8 mouse cellular contexts compared by ENCODE assay signal in the genomic region with DNA sequence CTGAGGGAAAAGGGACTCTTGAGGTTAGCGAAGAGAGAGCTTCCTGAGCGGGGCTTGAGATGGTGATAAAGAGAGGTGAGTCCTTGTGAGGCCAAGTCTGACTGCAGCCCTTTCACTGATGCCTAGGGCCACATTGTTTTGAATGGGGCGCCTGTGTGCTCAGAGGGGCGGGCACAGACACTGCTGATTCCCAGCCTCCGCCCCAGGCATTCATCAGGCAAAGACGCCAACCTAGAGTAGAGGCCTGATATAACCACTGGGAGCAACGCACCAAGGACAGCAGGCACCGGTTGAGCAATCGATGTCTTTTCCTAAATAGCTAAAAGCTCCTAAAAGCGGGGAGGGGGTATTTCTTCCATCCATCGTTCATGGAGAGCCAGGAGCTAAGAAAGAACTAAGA. TPM values are rescaled to one million over a fixed set of nuclear protein-coding genes. Genes with fewer than 3 reads are reported as not detected.
DNase-seq lines count a peak whose midpoint lies in the region; ATAC-seq and TF ChIP-seq lines count a peak whose summit lies in the region.

No protein-coding gene starts in this region.

- intact Hi-C loops in heart, postnatal 25 days (cut with DNase I), result loop anchor here (2.0 to 5.0 kb wide), 4 partner anchors 26 to 530 kb away; no protein-coding TSS in a partner anchor

- H3K4me2 ChIP-seq in heart, embryonic 16.5 days (ENCODE audit: low read depth, low read length), result peak overlapping the region; percentile 39
- H3K4me2 ChIP-seq in CH12.LX (ENCODE audit: insufficient read depth, low read depth, poor library complexity, severe bottlenecking), result peak overlapping the region; percentile 88
- H3K4me2 ChIP-seq in limb, embryonic 12.5 days, result peak overlapping the region; percentile 37

- no peaks in the 10 kb centered on the region for H3K9me3 ChIP-seq in heart, embryonic 16.5 days (replicated peaks; ENCODE audit: control insufficient read depth, low read length)
- H3K9me3 ChIP-seq in CH12.LX (replicated peaks; ENCODE audit: low read length), result no peaks in the 10 kb centered on the region
- no peaks in the 10 kb centered on the region for H3K9me3 ChIP-seq in limb, embryonic 12.5 days

- 61% methylated on average over 11 of the region's 11 CpGs for WGBS in heart, embryonic 16.5 days
- WGBS in limb, embryonic 12.5 days, result 44% methylated on average over 11 of the region's 11 CpGs
- WGBS in thymus, adult 2 months, result 92% methylated on average over 11 of the region's 11 CpGs

- dilution Hi-C loops in CH12.LX (cut with MboI; ENCODE audit: extremely low pct_ligation_motif_present, extremely low pct_unique_long_range_greater_than_20kb, low sequenced_read_pairs), result no loop called here

- no peaks in the 10 kb centered on the region for H3K36me3 ChIP-seq in heart, embryonic 16.5 days (ENCODE audit: control insufficient read depth, insufficient read depth)
- H3K36me3 ChIP-seq in CH12.LX (replicated peaks in 1 of 2; ENCODE audit: control insufficient read depth in 1 of 2, insufficient read depth in 1 of 2, low read length in 1 of 2), result no peaks in the 10 kb centered on the region
- H3K36me3 ChIP-seq in limb, embryonic 12.5 days, result no peaks in the 10 kb centered on the region
- no peaks in the 10 kb centered on the region for H3K36me3 ChIP-seq in thymus, adult 2 months (ENCODE audit: control insufficient read depth, insufficient read depth, low read length)

- in situ Hi-C loops in CH12.LX (cut with MboI; ENCODE audit: low pct_ligation_motif_present, low pct_unique_long_range_greater_than_20kb, low sequenced_read_pairs), result no loop called here

- no peaks in the 10 kb centered on the region for H3K4me1 ChIP-seq in heart, embryonic 16.5 days (ENCODE audit: control insufficient read depth, insufficient read depth, low read length)
- peaks cover under 1 to 15% of the 10 kb centered on the region in 2 experiments; a peak in 3 of 4 replicates for H3K4me1 ChIP-seq in CH12.LX (ENCODE audit: control insufficient read depth in 1 of 2, insufficient read depth in 2 of 2)
- peaks cover 21% of the 10 kb centered on the region for H3K4me1 ChIP-seq in limb, embryonic 12.5 days (replicated peaks)
- no peaks in the 10 kb centered on the region for H3K4me1 ChIP-seq in thymus, adult 2 months (replicated peaks; ENCODE audit: control insufficient read depth, insufficient read depth, low read length)

- H3K27me3 ChIP-seq in heart, embryonic 16.5 days (ENCODE audit: control insufficient read depth, insufficient read depth, low read length), result no peaks in the 10 kb centered on the region
- H3K27me3 ChIP-seq in CH12.LX (replicated peaks), result no peaks in the 10 kb centered on the region
- peaks cover 2% of the 10 kb centered on the region for H3K27me3 ChIP-seq in limb, embryonic 12.5 days
- H3K27me3 ChIP-seq in thymus, adult 2 months (ENCODE audit: control insufficient read depth, insufficient read depth, low read length), result no peaks in the 10 kb centered on the region

- no peak for ATAC-seq in heart, embryonic 16.5 days (replicated peaks; ENCODE audit: extremely low read depth, insufficient read depth, low FRiP score)
- no peak for ATAC-seq in limb, embryonic 12.5 days (ENCODE audit: insufficient number of reproducible peaks, insufficient read depth, low FRiP score, low TSS enrichment, low read depth)
- ATAC-seq in megakaryocyte progenitor cell, adult 5-6 weeks (replicated peaks; ENCODE audit: poor library complexity), result no peak

- no peak for TF ChIP-seq CTCF in CH12.LX (conservative IDR thresholded peaks at IDR 0.05 in 1 of 2, IDR thresholded peaks at IDR 0.05 in 1 of 2; ENCODE audit: low read depth in 2 of 2, low read length in 2 of 2)
- TF ChIP-seq CTCF in thymus, adult 2 months (IDR thresholded peaks at IDR 0.05; ENCODE audit: borderline replicate concordance, control insufficient read depth, extremely low read depth, insufficient read depth, low read length, poor library complexity), result no peak

- no peak overlapping the region for H3K27ac ChIP-seq in heart, embryonic 16.5 days (ENCODE audit: low read length)
- H3K27ac ChIP-seq in CH12.LX (ENCODE audit: insufficient read depth, low read depth), result no peak overlapping the region
- H3K27ac ChIP-seq in limb, embryonic 12.5 days, result 0 out of 2 replicates have a peak overlapping the region, but pooled peaks have one; percentile 41
- no peak overlapping the region for H3K27ac ChIP-seq in thymus, adult 2 months (ENCODE audit: control insufficient read depth, insufficient read depth, low read length)

- no peak for TF ChIP-seq POLR2A in CH12.LX (IDR thresholded peaks at IDR 0.05; ENCODE audit: low read depth, low read length)
- no peak for TF ChIP-seq POLR2A in thymus, adult 2 months (IDR thresholded peaks at IDR 0.05; ENCODE audit: control insufficient read depth, extremely low read depth, insufficient read depth, low read length, poor library complexity)

- no peak for TF ChIP-seq EP300 in CH12.LX (IDR thresholded peaks at IDR 0.05; ENCODE audit: low read length)

- no peaks in the 10 kb centered on the region for H3K79me2 ChIP-seq in CH12.LX (replicated peaks; ENCODE audit: control insufficient read depth, extremely low read depth, insufficient read depth, poor library complexity, severe bottlenecking)

- no peak for TF ChIP-seq RAD21 in CH12.LX (IDR thresholded peaks at IDR 0.05; ENCODE audit: low read depth, low read length)

- H3K9ac ChIP-seq in heart, embryonic 16.5 days (ENCODE audit: low read length), result no peak overlapping the region
- H3K9ac ChIP-seq in CH12.LX (ENCODE audit: insufficient read depth, low read depth), result peak overlapping the region; percentile 57
- no peak overlapping the region for H3K9ac ChIP-seq in limb, embryonic 12.5 days (replicated peaks)

- no peak overlapping the region for H3K4me3 ChIP-seq in heart, embryonic 16.5 days (ENCODE audit: low read length)
- no peak overlapping the region for H3K4me3 ChIP-seq in CH12.LX (replicated peaks in 1 of 3; ENCODE audit: low read depth in 2 of 3, low read length in 2 of 3, poor library complexity in 1 of 3)
- H3K4me3 ChIP-seq in limb, embryonic 12.5 days (replicated peaks), result peak overlapping the region; percentile 17; the same call in 1 of the 2 replicates
- no peak overlapping the region for H3K4me3 ChIP-seq in thymus, adult 2 months (ENCODE audit: control insufficient read depth, insufficient read depth, low read length)

- DNase-seq in heart, postnatal 25 days (ENCODE audit: low spot score), result no peak
- DNase-seq in CH12.LX (ENCODE audit: extremely low read depth), result no peak
- peak; percentile 20 for DNase-seq in adrenal gland, postnatal 25 days
- DNase-seq in thymus, adult 2 months, result no peak
- no peak for DNase-seq in spleen, adult 12 weeks (ENCODE audit: low spot score)

TF ChIP-seq in CH12.LX, 34 proteins besides CTCF, POLR2A, EP300 and RAD21:
- TF ChIP-seq KAT2A (IDR thresholded peaks at IDR 0.05; ENCODE audit: insufficient replicate concordance, low read length) (no peak), NELFE (IDR thresholded peaks at IDR 0.05; ENCODE audit: low read depth, low read length) (no peak), ZKSCAN1 (IDR thresholded peaks at IDR 0.05; ENCODE audit: borderline replicate concordance, low read depth, low read length) (no peak), SMC3 (IDR thresholded peaks at IDR 0.05; ENCODE audit: low read depth, low read length) (no peak), ZNF384 (IDR thresholded peaks at IDR 0.05; ENCODE audit: low read depth, low read length) (no peak)

RNA-seq across cellular contexts. Expression of a gene that starts 49.8 kb away (rescaled TPM):
- polyA plus RNA-seq in heart, embryonic 16.5 days (2015; fragmentation: Nextera tagmentation; extraction: Ambion mirVana), result 51.2 and 54.5 TPM in 2 replicates
- total RNA-seq in heart, postnatal 25 days (2021), result 10 to 100 TPM; 51.8 to 55.4 TPM
- 116 and 126 TPM in 2 replicates for total RNA-seq in CH12.LX (2012; rRNA removed)
- 256 and 269 TPM in 2 replicates for total RNA-seq in CH12.LX (2014; rRNA removed)
- 219 and 276 TPM in 2 replicates for polyA plus RNA-seq in CH12.LX (2012; ENCODE audit: insufficient read length, low read depth)
- 107 and 151 TPM in 2 replicates for total RNA-seq in adrenal gland, postnatal 25 days (2021)
- 107 and 113 TPM in 2 replicates for polyA plus RNA-seq in limb, embryonic 12.5 days (2016; fragmentation: Nextera tagmentation; extraction: Ambion mirVana)
- 9.7 and 11.0 TPM in 2 replicates for polyA plus RNA-seq in thymus, adult 2 months (2012; rRNA removed)
- 221 and 224 TPM in 2 replicates for total RNA-seq in megakaryocyte progenitor cell, adult 5-6 weeks (2015)
- total RNA-seq in megakaryocyte progenitor cell, adult 5-6 weeks (2017), result 199 and 212 TPM in 2 replicates

Comparison
In these comparisons a context has a peak if more than half of its experiments do, and no peak if none do; other contexts are left out.
1. H3K4me2 ChIP-seq: peak in every context shown above with its lines; median percentile 88 in CH12.LX; 39 in heart, embryonic 16.5 days; 37 in limb, embryonic 12.5 days.